Mouse (Mus musculus) lung, postnatal 0 days (tissue): ENCODE measurements around the gene Muc20. TPM values are rescaled to one million over a fixed set of nuclear protein-coding genes. Genes with fewer than 3 reads are reported as not detected.

Experiments used
- ATAC-seq: fragments of 200-750 bp; cut with Nextera tagmentation; 2 replicates; pipeline ENCODE4 v1.8.0; 2017; ENCODE audit warnings: moderate library complexity
- DNase-seq: peaks from one replicate; pipeline ENCODE4 v3.0.0-alpha.2; 2016; ENCODE audit warnings: low spot score
- H3K27ac ChIP-seq: fragments of 300-500 bp; sonication (generic); 2 replicates; pipeline ENCODE4 v1.5.1; 2014; ENCODE audit warnings: antibody characterized with exemption, mild to moderate bottlenecking, low read length, mixed read lengths
- H3K27me3 ChIP-seq: fragments of 300-500 bp; sonication (generic); replicated peaks from 2 replicates; pipeline ENCODE4 v1.6.1; 2014; ENCODE audit warnings: low read length, mixed read lengths; ENCODE audit not compliant: insufficient read depth
- H3K36me3 ChIP-seq: fragments of 300-500 bp; sonication (generic); 2 replicates; pipeline ENCODE4 v1.6.1; 2014; ENCODE audit warnings: low read length, mixed read lengths; ENCODE audit not compliant: insufficient read depth
- H3K4me1 ChIP-seq: fragments of 300-500 bp; sonication (generic); 2 replicates; pipeline ENCODE4 v1.6.1; 2014; ENCODE audit warnings: antibody characterized with exemption, low read depth, low read length, mixed read lengths; ENCODE audit not compliant: insufficient read depth
- H3K4me2 ChIP-seq: fragments of 300-500 bp; sonication (generic); replicated peaks from 2 replicates; pipeline ENCODE4 v1.6.1; 2014; ENCODE audit warnings: low read depth, mild to moderate bottlenecking, low read length, moderate library complexity, mixed read lengths
- H3K4me3 ChIP-seq: fragments of 300-500 bp; sonication (generic); 2 replicates; pipeline ENCODE4 v1.5.1; 2014; ENCODE audit warnings: low read depth, low read length
- H3K9ac ChIP-seq: fragments of 300-500 bp; sonication (generic); replicated peaks from 2 replicates; pipeline ENCODE4 v1.6.1; 2014; ENCODE audit warnings: low read depth, mild to moderate bottlenecking
- H3K9me3 ChIP-seq: fragments of 300-500 bp; sonication (generic); 2 replicates; pipeline ENCODE4 v1.6.1; 2016; ENCODE audit warnings: low read length, mixed read lengths
- CTCF ChIP-seq: IDR thresholded peaks from 2 replicates; pipeline ENCODE4 v1.5.1; 2016; ENCODE audit warnings: antibody characterized with exemption, mild to moderate bottlenecking
- EP300 ChIP-seq: IDR thresholded peaks from 2 replicates; pipeline ENCODE4 v1.6.1; 2016; ENCODE audit warnings: antibody characterized with exemption, mild to moderate bottlenecking, control low read depth
- WGBS: fragments of 180-500 bp; shearing (Covaris S2); extraction: QIAGEN DNeasy Blood & Tissue Kit; methylation state at CpG from one replicate; pipeline ENCODE4 v1.1.7; 2014; 5-methylcytosine and 5-hydroxymethylcytosine counted together
- polyA plus RNA-seq: library from polyadenylated mRNA; unstranded; fragments of >200 nt; fragmentation: Nextera tagmentation; extraction: Ambion mirVana; gene quantifications from 2 replicates; pipeline ENCODE4 v1.2.1, GENCODE M21; 2015

Muc20 gene
- polyA plus RNA-seq = 0.89 and 1.1 TPM in 2 replicates

GRCm38 (mm10) chr16:32797426-32797689 lies at the start of gene Muc20:
Gene Muc20 (minus strand): TSS chr16:32797435.
- no peak for DNase-seq
- no peaks in the 10 kb centered on the region for H3K27me3 ChIP-seq
- ATAC-seq = no peak
- no peak within 1 kb of the TSS for H3K4me2 ChIP-seq
- no peak for TF ChIP-seq EP300
- no peak for TF ChIP-seq CTCF
- no peak within 1 kb of the TSS for H3K4me3 ChIP-seq
- WGBS = 47% methylated on average over 3 of the region's 3 CpGs
- H3K27ac ChIP-seq = no peak within 1 kb of the TSS
- H3K36me3 ChIP-seq = no peaks in the 10 kb centered on the region
- no peaks in the 10 kb centered on the region for H3K9me3 ChIP-seq
- no peak within 1 kb of the TSS for H3K9ac ChIP-seq
- no peaks in the 10 kb centered on the region for H3K4me1 ChIP-seq

DNA sequence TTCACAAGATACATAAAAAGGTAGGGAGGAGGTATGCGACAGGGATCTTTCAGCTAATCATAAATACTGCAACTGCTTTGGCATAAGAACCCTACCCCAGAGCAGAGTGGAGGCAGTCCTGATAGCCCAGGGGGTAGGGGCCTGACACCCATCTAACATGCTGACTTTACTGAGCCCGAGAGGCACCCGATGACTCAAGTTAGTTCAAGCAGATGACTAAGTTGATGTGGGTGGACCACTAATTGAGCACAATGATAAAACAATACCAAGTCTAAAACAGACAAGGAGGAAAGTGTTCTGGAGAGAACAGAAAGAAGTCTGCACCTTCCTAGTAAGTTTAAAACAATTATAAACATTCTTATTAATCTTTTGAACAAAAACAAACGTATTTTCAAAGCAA lies 34.3 kb upstream of the Muc20 start:
- 89% methylated on average over 4 of the region's 4 CpGs for WGBS
- TF ChIP-seq CTCF (no peak), EP300 (no peak)
- peaks cover 32% of the 10 kb centered on the region; the same call in 1 of the 2 replicates for H3K36me3 ChIP-seq

DNA sequence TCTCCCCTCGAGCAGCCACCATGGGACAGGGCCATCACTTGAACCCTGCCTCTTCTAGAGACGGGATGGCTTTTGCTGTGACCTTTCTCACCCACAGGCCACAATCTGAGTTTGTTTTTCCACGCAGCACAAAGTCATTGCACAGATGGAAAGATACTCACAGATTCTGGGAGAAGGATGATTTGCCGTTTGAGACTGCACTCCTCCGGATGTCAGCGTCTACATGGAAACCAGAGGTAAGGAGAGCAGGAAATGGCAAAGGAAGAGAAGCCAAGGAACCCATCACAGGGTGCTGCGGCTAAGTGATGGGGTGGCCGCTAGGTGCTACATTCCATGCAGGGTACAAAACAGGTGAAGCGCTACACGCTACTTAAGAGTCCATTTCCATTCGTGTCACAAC lies 31.9 kb upstream of the Muc20 start:
- no peak overlapping the region for H3K9ac ChIP-seq
- ATAC-seq = no peak
- no peak overlapping the region for H3K4me2 ChIP-seq
- no peaks in the 10 kb centered on the region for H3K27me3 ChIP-seq
- no peaks in the 10 kb centered on the region for H3K4me1 ChIP-seq
- DNase-seq = no peak
- no peak overlapping the region for H3K4me3 ChIP-seq
- H3K27ac ChIP-seq = no peak overlapping the region
- H3K36me3 ChIP-seq = peaks cover 32% of the 10 kb centered on the region; the same call in 1 of the 2 replicates
- WGBS = 88% methylated on average over 11 of the region's 11 CpGs
- TF ChIP-seq CTCF = no peak
- no peaks in the 10 kb centered on the region for H3K9me3 ChIP-seq

More for the DNA sequence above, 34.3 kb upstream of the Muc20 start:
- H3K9ac ChIP-seq = no peak overlapping the region
- H3K9me3 ChIP-seq = no peaks in the 10 kb centered on the region
- no peak overlapping the region for H3K27ac ChIP-seq
- H3K27me3 ChIP-seq = no peaks in the 10 kb centered on the region
- H3K4me1 ChIP-seq = no peaks in the 10 kb centered on the region
- H3K4me2 ChIP-seq = no peak overlapping the region
- H3K4me3 ChIP-seq = no peak overlapping the region
- ATAC-seq (no peak), DNase-seq (no peak)

DNA sequence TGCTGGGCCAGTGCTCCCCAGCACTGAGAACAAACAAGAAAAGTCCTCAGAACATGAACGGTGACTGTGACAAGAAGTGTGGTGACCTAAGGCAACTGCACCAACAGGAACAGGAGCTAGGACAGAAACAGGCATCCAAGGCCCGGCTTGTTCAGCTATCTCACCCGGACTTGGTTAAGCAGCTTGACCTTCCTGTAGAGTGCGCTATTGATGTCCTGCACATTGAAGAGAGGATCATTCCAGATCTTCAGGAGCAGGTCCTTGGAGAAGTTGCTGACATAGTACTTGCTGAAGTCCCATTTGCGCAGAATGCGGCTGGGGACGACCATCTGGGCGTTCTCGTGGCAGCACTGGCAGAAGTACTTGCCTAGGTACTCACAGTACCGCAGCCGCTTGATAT lies 29.3 kb upstream of the Muc20 start:
- WGBS = 92% methylated on average over 11 of the region's 11 CpGs
- no peaks in the 10 kb centered on the region for H3K27me3 ChIP-seq
- DNase-seq = no peak
- H3K4me1 ChIP-seq = peaks cover 3% of the 10 kb centered on the region
- no peak overlapping the region for H3K4me2 ChIP-seq
- H3K36me3 ChIP-seq = peaks cover 32% of the 10 kb centered on the region; the same call in 1 of the 2 replicates
- no peak for TF ChIP-seq CTCF
- TF ChIP-seq EP300 = no peak
- H3K4me3 ChIP-seq = no peak overlapping the region
- H3K9ac ChIP-seq = no peak overlapping the region
- no peak overlapping the region for H3K27ac ChIP-seq
- ATAC-seq = no peak
- H3K9me3 ChIP-seq = no peaks in the 10 kb centered on the region

DNA sequence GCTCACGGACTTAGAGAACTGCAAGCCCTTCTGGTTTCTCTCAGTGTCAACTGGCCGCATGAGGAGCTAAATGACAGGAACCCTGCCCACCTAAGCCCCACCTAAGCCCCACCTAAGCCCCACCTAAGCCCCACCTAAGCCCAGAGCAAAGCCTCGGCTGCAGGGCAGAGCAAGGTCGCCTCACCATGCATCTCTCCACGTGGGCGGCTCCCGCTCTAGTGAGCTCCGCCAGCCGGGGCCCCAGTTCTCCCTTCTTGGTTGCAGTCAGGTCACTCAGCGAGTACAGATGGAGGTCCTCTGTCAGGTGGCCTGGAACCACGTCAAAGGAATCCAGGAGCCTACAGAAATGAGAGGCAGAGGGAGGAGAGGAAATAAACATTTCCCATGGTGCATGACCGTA lies 28.1 kb upstream of the Muc20 start:
- H3K4me3 ChIP-seq = no peak overlapping the region
- H3K36me3 ChIP-seq = peaks cover 32% of the 10 kb centered on the region; the same call in 1 of the 2 replicates
- DNase-seq (no peak), ATAC-seq (no peak)
- 68% methylated on average over 12 of the region's 12 CpGs for WGBS
- TF ChIP-seq EP300 (no peak), CTCF (no peak)
- H3K4me2 ChIP-seq = no peak overlapping the region
- H3K9me3 ChIP-seq = no peaks in the 10 kb centered on the region
- no peak overlapping the region for H3K27ac ChIP-seq
- H3K4me1 ChIP-seq = peaks cover 3% of the 10 kb centered on the region
- H3K27me3 ChIP-seq = no peaks in the 10 kb centered on the region
- H3K9ac ChIP-seq = no peak overlapping the region

DNA sequence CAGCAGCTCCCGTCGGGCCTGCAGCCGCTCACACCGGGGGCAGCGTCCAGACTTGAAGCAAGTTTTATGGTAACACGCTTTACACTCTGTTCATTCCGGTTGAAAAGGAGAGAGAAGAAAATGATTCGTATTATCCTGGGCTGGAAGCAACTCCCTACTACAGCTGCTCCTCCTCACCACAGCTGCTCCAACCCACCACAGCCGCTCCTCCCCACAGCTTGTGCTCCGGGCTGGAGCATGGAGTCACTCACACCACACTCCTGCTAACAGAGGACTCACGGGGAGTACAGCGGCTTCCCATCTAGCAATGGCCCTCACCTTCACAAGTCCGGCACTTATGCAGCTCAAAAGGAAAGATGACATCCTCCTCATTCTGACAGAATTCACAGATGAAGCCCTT lies 26.8 kb upstream of the Muc20 start:
- Histone ChIP-seq H3K4me1 (peaks cover 3% of the 10 kb centered on the region), H3K27me3 (no peaks in the 10 kb centered on the region), H3K4me2 (no peak overlapping the region), H3K9ac (no peak overlapping the region), H3K27ac (no peak overlapping the region), H3K9me3 (no peaks in the 10 kb centered on the region), H3K36me3 (peaks cover 30% of the 10 kb centered on the region; the same call in 1 of the 2 replicates), H3K4me3 (no peak overlapping the region)
- 90% methylated on average over 13 of the region's 13 CpGs for WGBS
- ATAC-seq = no peak
- TF ChIP-seq CTCF = no peak
- no peak for TF ChIP-seq EP300
- no peak for DNase-seq

DNA sequence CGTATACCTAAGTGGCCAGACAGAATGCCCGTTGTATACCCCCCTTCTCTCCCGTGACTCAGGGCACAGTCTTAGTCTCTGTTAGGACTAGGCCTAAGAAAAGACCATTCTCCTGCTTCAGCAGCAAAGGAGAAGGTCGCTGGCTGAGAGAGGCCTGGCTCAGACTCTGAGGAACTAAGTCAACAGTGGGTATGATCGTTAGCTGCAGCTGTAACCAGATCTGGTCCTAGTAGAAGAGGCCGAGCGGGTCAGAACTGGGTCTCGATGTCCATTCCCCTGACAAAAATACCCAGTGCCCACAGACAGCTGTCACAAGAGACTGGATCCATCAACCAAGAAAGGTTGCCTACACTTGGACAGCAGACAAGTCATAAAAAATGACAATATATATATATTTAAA lies 26.3 kb upstream of the Muc20 start:
- Histone ChIP-seq H3K9ac (no peak overlapping the region), H3K36me3 (peaks cover 28% of the 10 kb centered on the region; the same call in 1 of the 2 replicates), H3K9me3 (no peaks in the 10 kb centered on the region), H3K27me3 (no peaks in the 10 kb centered on the region), H3K4me3 (no peak overlapping the region), H3K4me2 (no peak overlapping the region), H3K4me1 (peaks cover 3% of the 10 kb centered on the region), H3K27ac (no peak overlapping the region; the same call in 1 of the 2 replicates)
- TF ChIP-seq EP300 = no peak
- TF ChIP-seq CTCF = no peak
- WGBS = 75% methylated on average over 8 of the region's 8 CpGs
- ATAC-seq = no peak
- no peak for DNase-seq
